Mouse (Mus musculus) large intestine, adult 2 months (tissue): ENCODE data around the gene Antxr2. TPM values are rescaled to one million over a fixed set of nuclear protein-coding genes. Genes with fewer than 3 reads are reported as not detected.

Experiments
- DNase-seq: peaks from one replicate; pipeline ENCODE4 v3.0.0-alpha.2; 2012; ENCODE audit warnings: low read depth, low spot score
- WGBS: fragments of 180-500 bp; shearing (Covaris S2); methylation state at CpG from one replicate; pipeline ENCODE4 v1.1.7; 2018; 5-methylcytosine and 5-hydroxymethylcytosine counted together
- polyA plus RNA-seq: library from polyadenylated mRNA; depleted of rRNA; stranded (reverse); fragments of >200 nt; gene quantifications from 2 replicates; pipeline ENCODE4 v1.2.3, GENCODE M21; 2012; rRNA removed

Antxr2 gene
- polyA plus RNA-seq, result 8.0 and 13.1 TPM in 2 replicates

DNA sequence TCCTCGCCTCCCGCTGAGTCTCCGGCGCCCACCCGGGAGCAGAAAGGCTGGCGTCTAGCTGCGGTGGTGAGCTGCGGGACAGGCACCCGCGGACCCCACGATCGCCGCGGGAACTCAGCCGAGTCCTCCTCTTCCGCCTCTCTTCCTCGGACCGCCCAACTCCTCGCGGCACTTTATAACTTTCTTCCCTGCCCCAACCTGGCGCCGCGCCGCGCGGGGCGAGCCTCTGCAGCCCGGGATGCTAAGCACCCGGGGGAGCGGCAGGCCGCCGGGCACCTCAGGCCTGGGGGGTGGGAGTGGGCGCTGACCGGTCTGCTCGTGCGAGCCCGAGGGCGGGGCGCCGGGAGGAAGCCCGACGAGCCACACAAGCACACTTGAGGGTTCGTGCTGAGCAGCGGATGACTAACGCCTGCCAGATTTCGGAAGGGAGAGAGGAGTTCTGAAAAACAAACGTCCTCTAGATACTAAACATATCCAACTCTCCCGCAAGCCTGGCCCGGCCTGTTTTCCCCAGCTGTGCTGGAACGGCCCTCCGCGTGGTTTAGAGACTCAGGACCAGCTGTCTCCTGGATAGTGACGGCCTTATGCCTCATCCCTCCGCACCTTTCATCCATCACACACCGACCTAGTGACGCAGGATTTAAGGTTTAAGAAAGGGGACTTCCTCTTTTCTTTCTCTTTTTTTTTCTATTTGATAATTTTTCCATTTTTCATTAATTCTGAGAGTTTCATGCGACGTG, at the start of gene Antxr2:
Gene Antxr2, minus strand, starts transcription at position 142 of the 740 bp plus-strand sequence.
- DNase-seq, result no peak

DNA sequence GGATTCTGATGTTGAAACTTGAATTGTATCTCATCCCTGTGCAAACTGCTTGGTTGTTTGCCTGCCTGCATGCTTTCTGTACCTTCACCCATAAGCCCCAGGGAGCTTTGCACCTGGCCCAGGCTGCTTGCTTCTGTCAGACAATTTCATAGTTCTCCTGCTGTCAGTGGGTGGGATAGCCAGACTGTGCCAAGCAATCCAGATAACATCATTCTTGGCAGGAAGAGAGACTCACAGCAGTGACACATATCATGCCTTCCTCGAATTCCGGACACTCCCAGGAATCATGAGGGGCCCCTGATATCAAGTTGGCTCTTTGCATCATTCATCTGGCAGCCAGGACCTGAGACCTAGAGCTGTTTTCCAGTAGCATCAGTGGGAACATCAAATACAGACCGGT, 45.8 kb upstream of the Antxr2 start:
- 22% methylated on average over 3 of the region's 3 CpGs for WGBS
- DNase-seq, result no peak

More for the DNA sequence above, at the start of gene Antxr2:
- 3% methylated on average over 58 of the region's 58 CpGs for WGBS

DNA sequence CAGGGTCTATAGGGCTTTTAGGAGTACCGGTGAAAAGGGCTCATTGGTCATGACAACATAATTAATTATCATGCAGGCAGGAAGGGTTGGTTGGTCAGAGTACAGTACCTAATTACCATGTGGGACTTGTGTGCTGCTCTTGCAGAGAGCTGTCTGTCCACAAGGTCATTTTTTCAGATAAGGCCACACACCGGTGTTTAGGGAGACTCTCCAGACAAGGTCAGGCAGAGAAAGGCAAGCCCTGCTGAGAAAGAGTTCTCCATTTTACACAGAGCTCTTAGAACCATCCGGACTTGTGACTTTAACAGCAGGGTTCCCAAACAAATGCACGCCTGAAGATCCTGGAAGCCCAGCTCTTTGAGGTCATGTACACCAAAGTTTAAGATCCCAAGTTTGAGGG, 38.3 kb upstream of the Antxr2 start:
- DNase-seq, result no peak
- 76% methylated on average over 4 of the region's 4 CpGs for WGBS

DNA sequence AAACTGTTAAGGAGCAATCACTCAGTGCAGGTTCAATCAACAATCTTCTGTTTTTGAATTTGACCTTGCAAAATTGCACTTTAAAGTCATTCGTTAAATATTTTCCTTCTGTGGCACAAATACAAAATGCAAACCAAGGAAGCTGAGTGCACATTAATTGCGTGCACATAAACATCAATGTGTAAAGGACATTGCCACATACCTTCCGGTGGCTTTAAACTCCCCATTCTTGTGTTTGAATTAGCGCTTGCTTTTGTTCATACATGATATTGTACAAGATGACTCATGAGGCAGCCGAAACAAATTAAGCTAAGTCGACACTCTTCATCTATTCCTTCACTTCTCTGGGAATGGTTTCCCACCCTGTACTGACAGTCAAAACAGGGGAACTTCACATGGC, 24.4 kb upstream of the Antxr2 start:
- WGBS, result 89% methylated on average over 6 of the region's 6 CpGs
- DNase-seq, result no peak

DNA sequence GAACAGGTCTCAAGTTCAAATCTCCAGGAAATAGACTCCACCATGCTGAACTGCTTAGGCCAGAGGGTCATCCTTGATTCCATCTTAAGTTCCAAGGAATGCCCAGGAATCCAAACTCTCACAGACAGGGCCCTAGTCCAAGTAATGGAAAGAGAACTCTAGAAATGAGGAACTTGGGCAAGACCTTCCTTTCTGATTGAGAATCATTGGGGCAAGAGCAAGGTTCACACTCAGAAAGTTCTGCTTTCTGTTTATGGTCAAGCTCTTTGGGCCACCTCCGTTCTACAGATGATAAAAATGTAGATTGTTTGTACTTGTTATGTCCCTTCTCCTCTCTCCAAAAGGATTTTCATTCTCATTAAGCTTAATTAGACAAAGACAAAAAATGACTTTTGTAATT, 24.0 kb upstream of the Antxr2 start:
- WGBS, result 82% methylated on average over 1 of the region's 1 CpGs
- no peak for DNase-seq

DNA sequence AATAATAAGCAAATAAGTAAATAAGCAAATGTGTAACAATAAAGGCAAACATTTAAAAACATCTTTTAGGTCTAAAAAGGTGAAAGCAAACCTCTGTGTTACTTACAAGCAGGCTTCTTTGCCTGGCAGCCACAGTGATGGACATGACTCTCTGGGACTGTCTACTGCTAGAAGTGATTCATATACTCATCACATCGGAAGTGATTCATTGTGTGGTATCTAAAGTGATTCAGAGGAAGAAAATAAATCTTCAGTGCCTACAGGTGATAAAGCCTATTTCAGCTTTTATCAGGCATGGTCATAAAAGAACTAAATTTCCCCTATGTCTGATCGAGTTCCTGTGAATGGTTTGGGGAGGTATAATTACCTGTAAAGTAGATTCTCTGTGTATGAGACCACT, 4.1 kb upstream of the Antxr2 start:
- DNase-seq, result no peak
- 39% methylated on average over 2 of the region's 2 CpGs for WGBS

DNA sequence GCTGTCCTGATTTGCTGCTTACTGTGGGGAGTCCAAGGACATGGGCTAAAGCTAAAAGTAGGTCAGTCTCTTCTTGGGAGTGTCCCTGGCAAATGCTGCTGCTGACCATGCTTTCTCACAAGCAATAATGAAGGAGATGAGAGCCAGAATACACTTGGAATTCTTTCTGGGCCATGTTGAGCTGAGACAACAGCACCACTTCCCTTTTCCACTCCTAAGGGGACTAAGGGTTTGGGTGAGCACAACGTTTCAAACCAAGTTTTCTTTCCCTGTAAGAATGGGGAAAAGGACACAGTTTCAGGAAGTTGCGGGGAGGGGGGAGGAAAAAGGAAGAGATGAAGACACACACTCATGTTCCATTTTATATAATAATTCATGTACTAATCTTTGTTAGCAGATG, 3.4 kb upstream of the Antxr2 start:
- WGBS, result 67% methylated on average over 2 of the region's 2 CpGs

DNA sequence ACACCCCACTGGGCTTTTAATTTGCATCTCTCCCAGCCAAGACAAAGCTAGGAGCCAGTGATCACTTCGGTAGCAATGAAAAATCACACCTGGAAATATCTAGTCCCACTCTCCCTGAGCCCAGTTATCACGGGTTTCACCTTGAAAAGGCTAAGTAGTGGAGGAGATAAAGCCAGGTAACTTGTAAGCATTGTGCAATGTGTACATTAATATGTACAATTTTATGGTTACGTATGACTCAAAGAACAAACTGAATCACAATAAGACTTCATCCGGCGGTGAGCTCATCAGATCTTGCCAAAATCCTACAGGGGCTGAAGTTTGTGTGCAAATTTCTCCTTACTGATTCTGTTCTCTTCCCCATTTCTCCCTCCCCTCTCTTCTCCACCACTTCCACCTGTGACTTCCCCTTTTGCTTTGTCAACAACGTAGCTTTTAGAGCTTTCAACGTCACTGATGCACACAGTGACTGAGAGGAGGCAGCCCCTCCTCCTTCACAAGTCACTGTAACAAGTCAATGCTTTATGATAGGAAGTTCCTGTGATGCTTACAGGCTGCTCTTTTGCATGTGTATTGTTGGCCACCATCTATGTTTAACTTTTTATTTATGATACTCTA, 2.1 kb upstream of the Antxr2 start:
- no peak for DNase-seq

More for the DNA sequence above, 3.4 kb upstream of the Antxr2 start:
- DNase-seq, result no peak

DNA sequence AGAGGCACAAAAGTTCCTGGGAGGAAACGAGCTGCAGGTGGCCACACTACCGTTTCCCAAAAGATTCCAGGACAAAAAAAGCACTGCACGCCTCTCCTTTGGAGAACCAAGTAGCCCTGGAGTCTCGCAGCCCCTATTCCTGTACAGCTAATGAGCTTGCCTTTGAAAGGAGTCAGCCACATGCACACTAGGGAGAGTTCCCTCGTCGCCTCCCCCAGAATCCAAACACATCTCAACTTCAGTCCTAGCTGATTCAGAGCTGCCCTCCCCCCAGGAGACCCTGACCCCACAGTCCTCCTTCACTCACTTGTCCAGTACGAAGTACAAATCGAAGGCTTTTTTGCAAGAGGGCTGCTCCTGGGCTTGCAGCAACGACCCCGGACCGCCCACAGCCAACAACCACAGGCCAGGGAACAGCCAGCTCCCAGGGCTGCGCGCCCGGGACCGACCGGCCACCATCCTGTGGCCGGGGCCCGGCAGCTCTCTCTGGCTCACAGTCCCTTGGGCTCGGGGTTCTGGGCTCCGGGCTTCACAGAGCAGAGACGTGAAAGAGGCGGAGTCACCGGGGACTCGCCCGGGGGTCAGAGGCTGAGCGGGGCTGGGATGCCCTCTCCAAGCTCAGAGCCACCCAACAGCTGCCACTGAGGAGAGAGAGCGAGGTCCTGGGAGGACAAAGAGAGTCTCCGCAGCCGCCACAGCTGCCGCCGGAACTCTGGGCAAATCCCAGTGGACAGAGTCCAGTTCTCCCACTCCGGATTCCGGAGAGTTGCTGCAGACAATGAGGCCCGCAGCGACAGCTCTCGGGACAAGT, 547 bp downstream of the Antxr2 start:
- no peak for DNase-seq
- WGBS, result under 1% methylated on average over 34 of the region's 36 CpGs

More for the DNA sequence above, 2.1 kb upstream of the Antxr2 start:
- 32% methylated on average over 7 of the region's 7 CpGs for WGBS

DNA sequence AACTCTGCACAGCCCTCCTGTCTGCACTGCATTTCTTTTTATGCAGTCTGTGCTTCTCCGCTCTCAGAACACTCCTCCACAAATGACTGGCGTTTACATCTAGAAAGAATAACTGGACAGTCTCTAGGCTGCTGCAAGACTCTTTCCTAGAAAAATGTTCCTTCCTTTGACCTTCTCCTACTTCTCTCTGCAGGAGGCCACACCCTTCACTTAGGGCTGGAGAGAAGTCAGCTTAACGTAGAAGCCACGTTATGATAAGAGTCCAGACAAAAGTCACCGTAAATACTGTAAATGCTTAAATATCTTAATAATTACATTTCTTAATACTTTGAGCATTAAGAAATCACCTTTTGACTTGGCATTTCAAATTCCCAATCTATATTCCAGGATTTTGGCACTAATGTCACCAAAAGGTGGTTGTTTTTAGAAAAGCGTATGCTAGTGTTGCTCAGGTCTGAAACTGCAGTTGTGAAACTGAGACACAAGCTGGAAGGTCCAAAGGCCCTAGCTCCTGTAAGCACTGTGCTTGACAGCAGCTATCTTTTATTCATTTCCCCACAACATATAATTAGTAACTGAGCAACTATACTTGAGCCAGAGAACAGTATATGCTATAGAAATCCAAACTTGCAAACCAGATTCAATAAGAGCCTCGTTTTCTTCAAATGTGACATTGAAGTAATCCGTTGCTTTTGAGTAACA, 3.0 kb downstream of the Antxr2 start:
- DNase-seq, result no peak
- 28% methylated on average over 8 of the region's 8 CpGs for WGBS

DNA sequence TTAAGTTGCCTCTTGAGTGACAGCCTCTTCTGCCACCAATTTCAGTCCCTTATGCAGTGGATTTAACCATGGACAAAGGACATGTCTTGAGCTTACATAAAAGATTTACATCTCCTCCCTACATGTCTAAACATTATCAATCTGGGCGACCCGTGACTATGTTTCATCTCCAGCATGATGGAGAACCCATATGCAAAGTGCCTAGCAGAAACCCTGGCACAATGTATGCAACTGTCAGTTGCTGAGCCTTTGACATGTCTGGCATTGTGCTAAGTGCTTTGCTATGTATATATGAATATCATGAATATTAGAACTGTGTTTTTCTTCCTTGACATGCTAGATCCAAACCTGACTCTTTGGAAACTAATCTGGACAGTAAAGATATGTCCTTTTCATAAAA, 4.9 kb downstream of the Antxr2 start:
- no peak for DNase-seq
- WGBS, result 96% methylated on average over 2 of the region's 2 CpGs

DNA sequence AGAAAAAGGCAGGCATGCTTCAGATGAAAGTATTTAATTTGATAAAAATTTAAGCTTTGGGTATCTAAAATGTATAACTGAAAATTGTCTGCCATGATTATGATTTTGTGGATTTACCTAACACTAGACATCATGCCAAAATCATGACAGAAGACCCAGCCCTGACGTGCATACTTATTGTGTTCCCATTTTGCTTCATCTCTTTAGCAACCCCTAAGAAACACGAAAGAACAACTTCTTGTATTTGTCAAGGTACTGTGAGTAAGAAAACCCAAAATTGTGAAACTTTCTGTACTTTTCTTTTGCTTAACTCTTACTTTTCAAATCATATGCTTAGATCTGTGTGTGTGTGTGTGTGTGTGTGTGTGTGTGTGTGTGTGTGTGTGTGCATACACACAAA, 6.3 kb downstream of the Antxr2 start:
- DNase-seq, result no peak
- 94% methylated on average over 2 of the region's 2 CpGs for WGBS

DNA sequence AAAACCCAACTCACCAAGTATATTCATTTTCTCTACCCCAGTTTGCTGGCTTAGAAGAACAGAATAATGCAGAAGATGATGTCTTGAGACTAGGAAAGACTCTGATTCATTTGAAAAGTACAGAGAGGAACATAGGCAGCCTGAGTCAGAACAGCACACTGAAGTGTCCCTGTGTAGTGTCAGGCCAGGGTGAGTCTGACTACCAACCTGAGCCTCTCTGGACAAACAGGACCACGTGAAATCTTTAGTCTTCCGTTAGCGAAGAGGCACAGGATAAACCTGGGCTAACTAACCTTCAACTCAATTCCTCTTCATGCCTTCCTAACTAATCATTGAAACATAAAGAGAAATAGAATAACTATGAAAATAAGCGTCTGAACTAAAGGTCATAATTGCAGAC, 9.3 kb downstream of the Antxr2 start:
- WGBS, result 91% methylated on average over 4 of the region's 4 CpGs
- no peak for DNase-seq

DNA sequence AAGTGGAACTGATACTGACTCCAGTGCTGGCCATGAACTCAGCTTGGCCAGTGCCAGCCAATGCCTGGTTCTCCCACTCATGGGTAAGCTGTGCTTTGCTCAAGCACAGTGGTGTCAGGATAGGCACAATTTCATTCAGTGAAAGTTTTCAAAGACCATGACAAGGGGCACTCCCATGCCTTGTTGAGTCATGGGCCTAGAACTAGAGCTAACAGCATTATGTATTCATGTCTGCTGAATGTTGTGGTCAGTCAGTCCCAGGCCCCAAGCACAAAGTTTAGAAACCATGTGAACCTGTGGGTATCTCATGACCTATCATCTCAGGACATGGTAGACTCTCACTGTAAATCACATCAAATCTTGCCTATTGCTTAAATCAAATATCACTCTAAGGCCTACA, 10.2 kb downstream of the Antxr2 start:
- no peak for DNase-seq

DNA sequence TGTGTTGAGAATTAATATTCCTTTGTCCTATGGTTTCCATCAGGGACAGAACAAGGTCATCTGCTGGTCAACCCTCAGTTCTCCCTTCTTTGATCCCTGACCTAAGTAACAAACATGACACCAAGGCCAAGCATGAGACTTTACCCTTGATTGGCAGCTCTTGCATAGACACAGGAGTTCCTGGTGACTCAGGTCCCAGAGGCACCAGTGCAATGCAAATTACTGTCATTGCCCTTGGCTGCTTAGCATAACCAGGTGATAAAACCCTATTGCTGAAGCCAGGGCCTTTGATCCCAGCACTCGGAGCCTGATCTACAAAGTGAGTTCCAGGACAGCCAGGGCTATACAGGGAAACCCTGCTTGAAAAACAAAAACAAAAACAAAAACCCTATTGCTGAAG, 11.4 kb downstream of the Antxr2 start:
- no peak for DNase-seq
- WGBS, result 21% methylated on average over 1 of the region's 1 CpGs

DNA sequence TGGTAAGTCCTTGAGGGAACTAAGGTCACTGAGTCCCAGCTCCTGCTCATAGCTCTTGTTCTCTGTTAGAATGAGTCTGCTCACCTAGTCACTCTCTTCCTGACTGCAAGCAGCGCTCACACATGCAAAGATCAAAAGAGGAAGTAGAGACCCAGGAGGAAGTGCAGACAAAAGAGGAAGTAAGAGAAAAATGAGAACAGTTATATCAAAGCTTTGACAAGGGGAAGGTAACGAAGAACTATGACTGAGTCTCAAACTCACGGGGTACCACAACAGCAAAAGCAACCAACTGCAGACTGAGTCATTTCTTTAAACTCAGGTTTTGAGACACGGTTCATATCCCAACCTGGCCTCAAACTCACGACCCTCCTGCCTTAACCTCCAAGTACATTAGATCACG, 12.7 kb downstream of the Antxr2 start:
- no peak for DNase-seq

DNA sequence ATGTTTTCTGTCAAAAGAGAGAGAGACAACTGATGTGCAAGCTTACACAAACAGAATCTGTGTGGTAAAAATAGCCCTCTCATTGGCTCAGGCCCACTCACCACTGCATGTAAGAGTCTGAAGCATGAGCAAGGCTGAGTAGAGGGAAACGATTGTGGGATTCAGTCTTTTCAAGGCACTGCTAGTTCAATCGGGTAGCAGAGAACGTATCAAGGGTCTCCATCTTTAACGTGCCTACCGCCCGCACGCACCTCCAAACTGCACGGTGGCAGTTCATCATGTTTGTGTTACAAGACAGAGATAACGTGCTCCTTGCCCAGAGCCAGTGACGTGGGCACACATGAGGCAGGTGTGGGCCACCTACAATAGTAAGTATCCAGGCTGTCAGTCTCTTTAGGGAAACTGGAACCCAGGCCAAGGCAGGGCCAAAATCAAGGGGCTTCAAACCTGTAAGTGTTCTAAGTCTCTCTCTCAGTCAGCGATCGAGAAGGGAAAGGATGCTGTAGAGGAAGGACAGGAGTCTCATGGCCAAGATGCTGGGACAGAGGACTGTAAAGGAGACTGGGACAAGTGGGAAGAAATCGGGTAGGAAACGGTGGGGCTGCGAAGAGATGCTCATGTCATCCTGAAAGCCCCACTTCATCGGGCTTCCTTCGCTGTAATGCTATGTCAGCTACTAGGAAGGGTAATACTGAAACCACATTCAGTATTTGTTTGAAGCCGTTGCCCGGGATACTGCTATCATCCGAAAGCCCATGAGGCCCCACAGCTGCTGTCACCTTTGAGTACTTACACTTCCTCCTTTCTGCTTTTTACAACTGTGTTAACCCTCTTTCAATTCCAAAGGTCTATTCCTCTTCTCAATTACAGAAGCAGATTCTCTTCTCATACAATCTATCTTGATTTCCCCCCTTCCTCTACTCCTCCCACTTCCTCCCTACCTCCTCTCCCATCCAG, 14.3 kb downstream of the Antxr2 start:
- WGBS, result 43% methylated on average over 20 of the region's 20 CpGs
- no peak for DNase-seq

More for the DNA sequence above, 12.7 kb downstream of the Antxr2 start:
- 79% methylated on average over 6 of the region's 6 CpGs for WGBS

DNA sequence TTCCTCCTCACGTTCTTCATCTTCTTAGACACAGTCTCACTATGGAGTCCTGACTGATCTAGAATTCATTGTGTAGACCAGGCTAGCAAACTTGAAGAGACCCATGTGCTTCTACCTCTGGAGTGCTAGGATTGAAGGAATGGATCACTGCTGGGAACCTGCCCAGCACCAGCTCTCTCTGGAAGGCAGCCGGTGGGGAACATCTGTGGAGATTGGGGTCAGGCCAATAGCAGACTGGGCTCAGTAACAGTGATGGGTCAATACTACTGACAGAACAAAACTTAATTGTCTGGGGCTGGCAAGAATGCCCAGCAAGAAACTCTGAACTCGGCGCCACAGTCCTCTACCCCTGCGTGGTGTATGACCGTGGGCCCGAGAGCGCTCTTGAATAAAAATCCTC, 25.1 kb downstream of the Antxr2 start:
- no peak for DNase-seq
- 96% methylated on average over 8 of the region's 8 CpGs for WGBS

DNA sequence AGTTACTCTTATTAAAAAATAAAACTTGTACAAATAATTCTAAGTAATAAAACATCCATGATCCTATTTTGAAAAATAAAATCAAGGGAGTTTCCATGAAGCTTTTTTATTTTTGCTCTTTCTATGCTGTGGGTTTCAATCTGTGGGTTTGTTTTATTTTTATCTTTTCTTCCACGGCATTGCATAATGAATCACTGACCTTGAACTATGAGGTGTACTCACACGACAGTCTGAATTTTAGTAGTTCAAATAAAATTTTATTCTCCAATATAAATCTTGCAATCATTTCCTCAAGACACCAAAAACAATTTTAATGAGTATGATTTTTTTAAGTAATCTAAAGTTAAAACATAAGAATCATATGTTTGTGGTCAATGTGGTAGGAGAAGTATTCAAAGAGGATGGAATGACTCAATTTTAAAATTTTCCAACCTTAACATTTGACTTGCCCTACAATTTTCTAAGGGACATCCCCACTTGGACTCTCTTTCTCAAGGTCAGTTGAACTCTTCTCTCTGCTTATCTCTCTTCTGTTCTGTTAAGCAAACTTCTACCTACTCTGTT, 31.5 kb downstream of the Antxr2 start:
- DNase-seq, result no peak
- WGBS, result 7% methylated on average over 2 of the region's 2 CpGs
